Mouse (Mus musculus) cerebellum, postnatal 4 days (tissue): ENCODE results near the gene Ttpal.
"Not testable (repeated sequence)": the region's sequence is repeated elsewhere in the genome, so short reads cannot be mapped to it uniquely, and the experiment has no call there.

Experiments used
- DNase-seq, 2 experiments: peaks; one replicate each; pipeline ENCODE4 v3.0.0; 2022; ENCODE audit warnings: low spot score in 2 of 2, mixed read lengths in 1 of 2

Gene Ttpal

GRCm38 (mm10) chr2:163631223-163631622, 29.1 kb downstream of the Ttpal start:
- no peak for DNase-seq

- DNase-seq: no peak
These were observed 29.6 kb downstream of the Ttpal start for GRCm38 (mm10) chr2:163631715-163632114.

GRCm38 (mm10) chr2:163634211-163634610, 32.1 kb downstream of the Ttpal start:
- no peak for DNase-seq

GRCm38 (mm10) chr2:163636057-163636456, 33.9 kb downstream of the Ttpal start:
- no peak for DNase-seq

GRCm38 (mm10) chr2:163637655-163638266, 35.6 kb downstream of the Ttpal start:
- no peak for DNase-seq

- no peak for DNase-seq
These were observed 38.4 kb downstream of the Ttpal start for GRCm38 (mm10) chr2:163640493-163640892.

GRCm38 (mm10) chr2:163641681-163642080, 39.6 kb downstream of the Ttpal start:
- DNase-seq: no peak

- no peak for DNase-seq
These were observed 40.8 kb downstream of the Ttpal start for GRCm38 (mm10) chr2:163642685-163643575.

- DNase-seq: no peak
These were observed 41.5 kb downstream of the Ttpal start for GRCm38 (mm10) chr2:163643576-163643971.

GRCm38 (mm10) chr2:163644047-163644446, 41.9 kb downstream of the Ttpal start:
- DNase-seq: no peak

GRCm38 (mm10) chr2:163644575-163645385, 42.7 kb downstream of the Ttpal start, which contains the start of gene Serinc3:
Gene Serinc3 (minus strand): TSS chr2:163645131.
- DNase-seq: peak; percentile 98

GRCm38 (mm10) chr2:163645700-163646460, 43.8 kb downstream of the Ttpal start:
- no peak for DNase-seq

- DNase-seq: no peak
These were observed 44.5 kb downstream of the Ttpal start for GRCm38 (mm10) chr2:163646461-163647080.

- DNase-seq: not testable (repeated sequence)
These were observed 53.6 kb downstream of the Ttpal start for GRCm38 (mm10) chr2:163655699-163656098.

- DNase-seq: no peak
These were observed 55.4 kb downstream of the Ttpal start for GRCm38 (mm10) chr2:163657486-163657885.

GRCm38 (mm10) chr2:163657975-163658886, 56.1 kb downstream of the Ttpal start, which contains the start of gene Pkig:
Gene Pkig (plus strand): TSS chr2:163658386.
- peak; percentile 74 to 87 for DNase-seq

- DNase-seq: no peak
These were observed 56.8 kb downstream of the Ttpal start for GRCm38 (mm10) chr2:163658941-163659340.

GRCm38 (mm10) chr2:163659431-163659830, 57.3 kb downstream of the Ttpal start:
- no peak for DNase-seq

GRCm38 (mm10) chr2:163660103-163660701, 58.1 kb downstream of the Ttpal start:
- DNase-seq: no peak
